Mouse (Mus musculus): Measurements from ENCODE around the gene Gm19668. TPM values are rescaled to one million over a fixed set of nuclear protein-coding genes. Genes with fewer than 3 reads are reported as not detected.

Gm19668 gene
- total RNA-seq, 1 experiment, result not detected

Other genes starting within 250 kb of the Gm19668 start
- gene Pttg1ip, start 217.4 kb downstream of the Gm19668 start, total RNA-seq (2012; rRNA removed), result 115 and 142 TPM in 2 replicates
- gene Sumo3, start 193.0 kb downstream of the Gm19668 start, total RNA-seq (2012; rRNA removed), result 139 and 148 TPM in 2 replicates
- 1.7 and 5.4 TPM in 2 replicates for gene Gm49325, start 192.9 kb downstream of the Gm19668 start, total RNA-seq (2012; rRNA removed)
- 21.2 and 32.7 TPM in 2 replicates for gene Ube2g2, start 176.9 kb downstream of the Gm19668 start, total RNA-seq (2012; rRNA removed)
- 0.49 and 0.90 TPM in 2 replicates for gene Tspear, start 112.6 kb downstream of the Gm19668 start, total RNA-seq (2012; rRNA removed)
- not detected in 2 replicates for gene Gm19402, start 108.4 kb downstream of the Gm19668 start, total RNA-seq (2012; rRNA removed)
- not detected in 2 replicates for gene Gm9508, start 101.9 kb downstream of the Gm19668 start, total RNA-seq (2012; rRNA removed)
- gene Gm10272, start 92.5 kb downstream of the Gm19668 start, total RNA-seq (2012; rRNA removed), result not detected in 2 replicates
- not detected in 2 replicates for gene Gm10024, start 87.7 kb downstream of the Gm19668 start, total RNA-seq (2012; rRNA removed)
- gene Gm10142, start 83.3 kb downstream of the Gm19668 start, total RNA-seq (2012; rRNA removed), result not detected in 2 replicates
- not detected in 2 replicates for gene Krtap12-1, start 78.5 kb downstream of the Gm19668 start, total RNA-seq (2012; rRNA removed)
- not detected in 2 replicates for gene Gm10100, start 72.6 kb downstream of the Gm19668 start, total RNA-seq (2012; rRNA removed)
- not detected in 2 replicates for gene Gm18596, start 56.5 kb downstream of the Gm19668 start, total RNA-seq (2012; rRNA removed)
- not detected in 2 replicates for gene Gm9736, start 47.8 kb downstream of the Gm19668 start, total RNA-seq (2012; rRNA removed)
- not detected in 2 replicates for gene Gm3233, start 39.5 kb downstream of the Gm19668 start, total RNA-seq (2012; rRNA removed)
- not detected in 2 replicates for gene Gm3238, start 27.8 kb downstream of the Gm19668 start, total RNA-seq (2012; rRNA removed)
- gene Gm7138, start 22.2 kb downstream of the Gm19668 start, total RNA-seq (2012; rRNA removed), result not detected in 2 replicates
- gene Gm3250, start 16.6 kb downstream of the Gm19668 start, total RNA-seq (2012; rRNA removed), result not detected in 2 replicates
- gene Gm7137, start 10.9 kb downstream of the Gm19668 start, total RNA-seq (2012; rRNA removed), result not detected in 2 replicates
- gene Gm9639, start 4.1 kb downstream of the Gm19668 start, total RNA-seq (2012; rRNA removed), result not detected in 2 replicates
- not detected in 2 replicates for gene Gm9507, start 12.7 kb upstream of the Gm19668 start, total RNA-seq (2012; rRNA removed)
- gene Gm2696, start 15.5 kb upstream of the Gm19668 start, total RNA-seq (2012; rRNA removed), result not detected in 2 replicates
- not detected in 2 replicates for gene Krtap10-4, start 28.0 kb upstream of the Gm19668 start, total RNA-seq (2012; rRNA removed)
- not detected in 2 replicates for gene Krtap10-10, start 36.8 kb upstream of the Gm19668 start, total RNA-seq (2012; rRNA removed)
- gene Gm36176, start 47.7 kb upstream of the Gm19668 start, total RNA-seq (2012; rRNA removed), result not detected in 2 replicates
- gene Gm10318, start 53.7 kb upstream of the Gm19668 start, total RNA-seq (2012; rRNA removed), result not detected in 2 replicates
- gene Gm3285, start 62.8 kb upstream of the Gm19668 start, total RNA-seq (2012; rRNA removed), result not detected in 2 replicates
- gene Lrrc3, start 103.4 kb upstream of the Gm19668 start, total RNA-seq (2012; rRNA removed), result 2.5 and 4.1 TPM in 2 replicates
- gene Trpm2, start 171.4 kb upstream of the Gm19668 start, total RNA-seq (2012; rRNA removed), result 0.54 and 0.63 TPM in 2 replicates
- 7.1 and 8.4 TPM in 2 replicates for gene 1810043G02Rik, start 179.4 kb upstream of the Gm19668 start, total RNA-seq (2012; rRNA removed)
- 138 and 230 TPM in 2 replicates for gene Pfkl, start 210.9 kb upstream of the Gm19668 start, total RNA-seq (2012; rRNA removed)
- gene Dnmt3l, start 242.8 kb upstream of the Gm19668 start, total RNA-seq (2012; rRNA removed), result 328 and 388 TPM in 2 replicates
- gene Aire, start 244.5 kb upstream of the Gm19668 start, total RNA-seq (2012; rRNA removed), result 68.3 and 88.3 TPM in 2 replicates

All from ES-E14 (cell line).